Mouse (Mus musculus): ENCODE measurements around the gene Plxna4. TPM values are rescaled to one million over a fixed set of nuclear protein-coding genes. Genes with fewer than 3 reads are reported as not detected.

Gene Plxna4
- total and polyA plus RNA-seq, 3 experiments: not detected

DNA sequence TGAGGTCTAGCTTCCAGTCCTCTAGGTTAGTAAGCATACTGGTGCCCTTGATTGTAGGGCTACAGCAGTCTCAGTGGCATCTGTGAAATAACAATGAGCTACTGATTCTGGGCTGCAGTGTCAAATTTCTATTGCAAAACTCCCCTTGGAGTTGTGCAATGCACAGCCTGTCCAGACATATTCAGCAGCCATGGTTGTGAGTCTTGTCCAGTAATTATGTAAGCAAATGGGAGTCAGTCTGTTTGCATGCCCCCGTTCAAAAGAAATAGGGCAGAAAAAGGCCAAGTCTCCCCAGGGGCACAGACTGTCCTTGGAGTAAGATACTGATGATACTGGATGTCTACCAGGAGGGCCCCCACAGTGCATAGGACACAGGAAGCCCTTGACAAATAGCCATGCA, 420.3 kb downstream of the Plxna4 start:
- no peaks in the 10 kb centered on the region for H3K9me3 ChIP-seq (replicated peaks; ENCODE audit: low read length)
- H3K9ac ChIP-seq (ENCODE audit: insufficient read depth, low read depth): no peak overlapping the region
- no peak overlapping the region for H3K4me3 ChIP-seq (replicated peaks in 1 of 3; ENCODE audit: low read depth in 2 of 3, low read length in 2 of 3, poor library complexity in 1 of 3)
- peaks cover 94% of the 10 kb centered on the region for H3K27me3 ChIP-seq (replicated peaks)
- no peak overlapping the region for H3K27ac ChIP-seq (ENCODE audit: insufficient read depth, low read depth)
- H3K4me2 ChIP-seq (ENCODE audit: insufficient read depth, low read depth, poor library complexity, severe bottlenecking): no peak overlapping the region
- DNase-seq (ENCODE audit: extremely low read depth): no peak
- in situ Hi-C loops (cut with MboI; ENCODE audit: low pct_ligation_motif_present, low pct_unique_long_range_greater_than_20kb, low sequenced_read_pairs) (no loop called here), dilution Hi-C loops (cut with MboI; ENCODE audit: extremely low pct_ligation_motif_present, extremely low pct_unique_long_range_greater_than_20kb, low sequenced_read_pairs) (no loop called here)
- H3K36me3 ChIP-seq (replicated peaks in 1 of 2; ENCODE audit: control insufficient read depth in 1 of 2, insufficient read depth in 1 of 2, low read length in 1 of 2): no peaks in the 10 kb centered on the region
- no peaks in the 10 kb centered on the region for H3K4me1 ChIP-seq (ENCODE audit: control insufficient read depth in 1 of 2, insufficient read depth in 2 of 2)
- no peak for TF ChIP-seq CTCF (conservative IDR thresholded peaks at IDR 0.05 in 1 of 2, IDR thresholded peaks at IDR 0.05 in 1 of 2; ENCODE audit: low read depth in 2 of 2, low read length in 2 of 2)
- TF ChIP-seq KAT2A (IDR thresholded peaks at IDR 0.05; ENCODE audit: insufficient replicate concordance, low read length): no peak
- no peak for TF ChIP-seq PAX5 (IDR thresholded peaks at IDR 0.05; ENCODE audit: low read length)
- no peaks in the 10 kb centered on the region for H3K79me2 ChIP-seq (replicated peaks; ENCODE audit: control insufficient read depth, extremely low read depth, insufficient read depth, poor library complexity, severe bottlenecking)

- in situ Hi-C loops (cut with MboI; ENCODE audit: low pct_ligation_motif_present, low pct_unique_long_range_greater_than_20kb, low sequenced_read_pairs) (no loop called here), dilution Hi-C loops (cut with MboI; ENCODE audit: extremely low pct_ligation_motif_present, extremely low pct_unique_long_range_greater_than_20kb, low sequenced_read_pairs) (no loop called here)
- Histone ChIP-seq H3K27me3 (replicated peaks) (peaks cover 95% of the 10 kb centered on the region), H3K79me2 (replicated peaks; ENCODE audit: control insufficient read depth, extremely low read depth, insufficient read depth, poor library complexity, severe bottlenecking) (no peaks in the 10 kb centered on the region), H3K4me3 (replicated peaks in 1 of 3; ENCODE audit: low read depth in 2 of 3, low read length in 2 of 3, poor library complexity in 1 of 3) (no peak overlapping the region), H3K4me2 (ENCODE audit: insufficient read depth, low read depth, poor library complexity, severe bottlenecking) (no peak overlapping the region), H3K4me1 (ENCODE audit: control insufficient read depth in 1 of 2, insufficient read depth in 2 of 2) (no peaks in the 10 kb centered on the region), H3K9ac (ENCODE audit: insufficient read depth, low read depth) (no peak overlapping the region), H3K36me3 (replicated peaks in 1 of 2; ENCODE audit: control insufficient read depth in 1 of 2, insufficient read depth in 1 of 2, low read length in 1 of 2) (no peaks in the 10 kb centered on the region), H3K27ac (ENCODE audit: insufficient read depth, low read depth) (no peak overlapping the region), H3K9me3 (replicated peaks; ENCODE audit: low read length) (no peaks in the 10 kb centered on the region)
- no peak for DNase-seq (ENCODE audit: extremely low read depth)
- TF ChIP-seq MAX (IDR thresholded peaks at IDR 0.05; ENCODE audit: low read length) (no peak), CTCF (conservative IDR thresholded peaks at IDR 0.05 in 1 of 2, IDR thresholded peaks at IDR 0.05 in 1 of 2; ENCODE audit: low read depth in 2 of 2, low read length in 2 of 2) (no peak), USF1 (IDR thresholded peaks at IDR 0.05; ENCODE audit: low read depth, low read length) (no peak), MAFK (IDR thresholded peaks at IDR 0.05; ENCODE audit: insufficient replicate concordance, low read length) (no peak), E2F4 (IDR thresholded peaks at IDR 0.05; ENCODE audit: insufficient replicate concordance, low read depth, low read length) (no peak), SIN3A (IDR thresholded peaks at IDR 0.05; ENCODE audit: low read length) (no peak), USF2 (conservative IDR thresholded peaks at IDR 0.05; ENCODE audit: low read depth, low read length) (no peak), HCFC1 (IDR thresholded peaks at IDR 0.05; ENCODE audit: low read depth, low read length) (no peak), SMC3 (IDR thresholded peaks at IDR 0.05; ENCODE audit: low read depth, low read length) (no peak), GABPA (IDR thresholded peaks at IDR 0.05; ENCODE audit: insufficient replicate concordance, low read depth, low read length) (no peak), MAZ (IDR thresholded peaks at IDR 0.05; ENCODE audit: low read depth, low read length) (no peak)
Measured at GRCm38 (mm10) chr6:32160370-32160769, 427.6 kb downstream of the Plxna4 start.

- H3K79me2 ChIP-seq (replicated peaks; ENCODE audit: control insufficient read depth, extremely low read depth, insufficient read depth, poor library complexity, severe bottlenecking): no peaks in the 10 kb centered on the region
- dilution Hi-C loops (cut with MboI; ENCODE audit: extremely low pct_ligation_motif_present, extremely low pct_unique_long_range_greater_than_20kb, low sequenced_read_pairs) (no loop called here), in situ Hi-C loops (cut with MboI; ENCODE audit: low pct_ligation_motif_present, low pct_unique_long_range_greater_than_20kb, low sequenced_read_pairs) (no loop called here)
- H3K36me3 ChIP-seq (replicated peaks in 1 of 2; ENCODE audit: control insufficient read depth in 1 of 2, insufficient read depth in 1 of 2, low read length in 1 of 2): no peaks in the 10 kb centered on the region
- H3K27ac ChIP-seq (ENCODE audit: insufficient read depth, low read depth): no peak overlapping the region
- DNase-seq (ENCODE audit: extremely low read depth): no peak
- H3K4me2 ChIP-seq (ENCODE audit: insufficient read depth, low read depth, poor library complexity, severe bottlenecking): no peak overlapping the region
- no peak overlapping the region for H3K9ac ChIP-seq (ENCODE audit: insufficient read depth, low read depth)
- peaks cover 94% of the 10 kb centered on the region for H3K27me3 ChIP-seq (replicated peaks)
- no peak for TF ChIP-seq USF2 (conservative IDR thresholded peaks at IDR 0.05; ENCODE audit: low read depth, low read length)
- no peak for TF ChIP-seq HCFC1 (IDR thresholded peaks at IDR 0.05; ENCODE audit: low read depth, low read length)
- no peak for TF ChIP-seq KAT2A (IDR thresholded peaks at IDR 0.05; ENCODE audit: insufficient replicate concordance, low read length)
- H3K4me1 ChIP-seq (ENCODE audit: control insufficient read depth in 1 of 2, insufficient read depth in 2 of 2): no peaks in the 10 kb centered on the region
- no peaks in the 10 kb centered on the region for H3K9me3 ChIP-seq (replicated peaks; ENCODE audit: low read length)
- H3K4me3 ChIP-seq (replicated peaks in 1 of 3; ENCODE audit: low read depth in 2 of 3, low read length in 2 of 3, poor library complexity in 1 of 3): no peak overlapping the region
Measured at GRCm38 (mm10) chr6:32159931-32160330, 428.1 kb downstream of the Plxna4 start.
